Mouse (Mus musculus): ENCODE measurements at regions not wholly inside any gene's neighbourhood (a gene's known extent, or its start where the extent isn't known, plus 50 kb on each side); places are given as distances from the start of the nearest gene placed in this dataset.

DNA sequence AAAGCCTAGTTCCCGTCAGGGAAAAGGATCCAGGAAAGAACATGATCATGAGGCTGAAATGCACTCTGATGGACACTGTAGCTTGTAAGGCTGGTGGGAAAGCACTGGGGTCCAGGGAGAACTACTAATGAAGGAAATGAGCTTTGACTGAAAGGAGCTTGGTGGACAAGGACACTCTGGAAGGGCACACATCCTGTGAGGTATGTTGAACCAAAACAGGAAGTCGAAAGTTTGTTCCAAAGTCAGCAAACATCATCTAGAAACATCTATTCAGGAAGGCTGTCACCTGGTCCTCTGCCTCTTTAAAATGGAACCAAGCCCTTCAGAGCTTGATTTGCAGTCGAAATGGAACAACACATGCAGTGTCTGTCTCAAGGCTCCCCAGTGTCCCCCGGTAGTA lies 143.1 kb downstream of the Hlx start:
- Histone ChIP-seq H3K9me3 (replicated peaks; ENCODE audit: control insufficient read depth, low read length) (no peaks in the 10 kb centered on the region), H3K36me3 (ENCODE audit: control insufficient read depth, insufficient read depth) (no peaks in the 10 kb centered on the region), H3K9ac (ENCODE audit: low read depth, low read length) (no peak overlapping the region), H3K4me2 (ENCODE audit: low read depth, low read length) (no peak overlapping the region), H3K27me3 (ENCODE audit: control insufficient read depth, insufficient read depth, low read depth, low read length) (no peaks in the 10 kb centered on the region), H3K4me1 (ENCODE audit: control insufficient read depth, low read depth, low read length) (no peaks in the 10 kb centered on the region), H3K27ac (ENCODE audit: low read length) (no peak overlapping the region), H3K4me3 (ENCODE audit: low read depth, low read length) (no peak overlapping the region)
- no peak for ATAC-seq (ENCODE audit: low read depth)
- WGBS (ENCODE audit: insufficient replicate concordance): 44% methylated on average over 4 of the region's 4 CpGs

DNA sequence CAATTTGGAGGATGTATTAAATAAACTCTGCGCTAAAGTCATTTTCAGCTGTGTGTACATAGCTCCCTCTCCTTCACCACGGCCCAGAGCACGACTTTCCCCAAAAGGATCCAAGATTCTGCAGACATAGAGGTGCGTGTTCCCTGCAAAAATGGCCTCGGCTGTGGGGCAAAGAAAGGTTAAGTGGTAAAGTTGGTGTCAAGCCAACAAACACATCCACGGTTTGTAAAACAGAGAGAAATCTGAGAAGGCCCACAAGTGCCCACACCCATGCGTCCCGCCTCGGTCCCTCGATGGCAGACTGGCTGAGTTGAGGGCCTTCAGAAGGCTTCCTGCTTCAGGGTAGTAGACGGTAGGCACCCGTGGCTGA lies 147.9 kb downstream of the Hlx start:
- no peaks in the 10 kb centered on the region for H3K27me3 ChIP-seq (ENCODE audit: control insufficient read depth, insufficient read depth, low read depth, low read length)
- H3K27ac ChIP-seq (ENCODE audit: low read length): no peak overlapping the region
- H3K4me3 ChIP-seq (ENCODE audit: low read depth, low read length): no peak overlapping the region
- H3K36me3 ChIP-seq (ENCODE audit: control insufficient read depth, insufficient read depth): no peaks in the 10 kb centered on the region
- H3K4me1 ChIP-seq (ENCODE audit: control insufficient read depth, low read depth, low read length): no peaks in the 10 kb centered on the region
- WGBS (ENCODE audit: insufficient replicate concordance): 75% methylated on average over 12 of the region's 12 CpGs
- ATAC-seq (ENCODE audit: low read depth): no peak
- no peak overlapping the region for H3K9ac ChIP-seq (ENCODE audit: low read depth, low read length)
- H3K4me2 ChIP-seq (ENCODE audit: low read depth, low read length): no peak overlapping the region
- H3K9me3 ChIP-seq (replicated peaks; ENCODE audit: control insufficient read depth, low read length): no peaks in the 10 kb centered on the region

DNA sequence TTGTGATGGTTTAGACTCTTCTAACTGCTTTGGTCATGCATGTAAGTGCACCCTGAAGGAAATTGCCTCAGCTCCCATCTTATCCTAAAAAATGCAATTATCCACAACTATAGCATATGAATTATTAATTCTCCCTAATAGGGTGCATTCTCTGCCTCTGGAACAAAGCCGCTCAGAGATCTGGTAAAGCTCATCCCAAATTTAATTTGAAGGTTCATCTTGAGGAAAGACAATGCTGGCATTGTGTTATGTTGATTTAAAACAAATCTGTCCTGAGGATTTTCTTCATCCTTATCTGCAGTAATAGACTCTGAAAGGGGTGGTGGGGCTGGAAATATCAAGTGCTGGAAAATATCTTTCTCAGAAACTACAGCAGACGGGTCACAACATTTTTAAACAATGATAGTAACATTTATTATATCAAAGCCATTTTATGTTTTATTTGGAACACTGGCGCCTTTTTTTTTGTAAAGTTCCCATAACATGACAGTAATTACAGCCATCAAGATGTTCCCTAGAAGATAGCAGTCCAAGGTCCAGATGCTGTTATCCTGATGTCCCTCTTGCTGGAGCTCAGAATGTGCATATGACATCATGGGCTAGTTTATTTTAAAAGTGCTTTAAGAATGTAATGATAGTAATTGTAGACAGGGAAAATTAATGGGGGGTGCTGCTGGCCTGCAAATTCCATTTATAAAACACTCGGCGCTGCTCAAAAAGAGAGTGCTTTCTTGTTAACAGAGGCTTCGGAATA lies 148.5 kb downstream of the Hlx start:
- H3K4me2 ChIP-seq (ENCODE audit: low read depth, low read length): no peak overlapping the region
- H3K9me3 ChIP-seq (replicated peaks; ENCODE audit: control insufficient read depth, low read length): no peaks in the 10 kb centered on the region
- ATAC-seq (ENCODE audit: low read depth): no peak
- no peak overlapping the region for H3K9ac ChIP-seq (ENCODE audit: low read depth, low read length)
- no peaks in the 10 kb centered on the region for H3K36me3 ChIP-seq (ENCODE audit: control insufficient read depth, insufficient read depth)
- no peaks in the 10 kb centered on the region for H3K4me1 ChIP-seq (ENCODE audit: control insufficient read depth, low read depth, low read length)
- no peaks in the 10 kb centered on the region for H3K27me3 ChIP-seq (ENCODE audit: control insufficient read depth, insufficient read depth, low read depth, low read length)
- H3K27ac ChIP-seq (ENCODE audit: low read length): no peak overlapping the region
- WGBS (ENCODE audit: insufficient replicate concordance): 67% methylated on average over 6 of the region's 6 CpGs
- no peak overlapping the region for H3K4me3 ChIP-seq (ENCODE audit: low read depth, low read length)

DNA sequence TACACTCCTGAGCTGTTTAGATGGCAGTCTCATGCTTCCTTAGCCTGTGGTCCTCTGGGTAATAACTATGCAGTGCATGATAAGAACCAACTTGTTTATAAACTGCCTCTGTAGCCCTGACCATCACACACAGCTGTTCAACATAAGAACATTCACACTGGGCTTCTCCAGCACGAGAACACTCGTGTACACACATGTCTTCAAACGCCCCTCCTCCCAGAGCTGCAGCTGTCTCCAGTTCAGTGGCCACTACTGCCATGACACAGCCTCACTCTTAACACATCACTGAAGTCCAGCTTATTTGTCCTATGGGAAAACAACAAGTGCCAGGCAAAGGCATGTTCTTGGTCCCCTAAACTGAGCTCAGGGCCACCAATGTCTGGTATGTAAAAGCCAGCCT lies 152.9 kb downstream of the Hlx start:
- H3K27ac ChIP-seq (ENCODE audit: low read length): no peak overlapping the region
- no peak for ATAC-seq (ENCODE audit: low read depth)
- 68% methylated on average over 3 of the region's 3 CpGs for WGBS (ENCODE audit: insufficient replicate concordance)

DNA sequence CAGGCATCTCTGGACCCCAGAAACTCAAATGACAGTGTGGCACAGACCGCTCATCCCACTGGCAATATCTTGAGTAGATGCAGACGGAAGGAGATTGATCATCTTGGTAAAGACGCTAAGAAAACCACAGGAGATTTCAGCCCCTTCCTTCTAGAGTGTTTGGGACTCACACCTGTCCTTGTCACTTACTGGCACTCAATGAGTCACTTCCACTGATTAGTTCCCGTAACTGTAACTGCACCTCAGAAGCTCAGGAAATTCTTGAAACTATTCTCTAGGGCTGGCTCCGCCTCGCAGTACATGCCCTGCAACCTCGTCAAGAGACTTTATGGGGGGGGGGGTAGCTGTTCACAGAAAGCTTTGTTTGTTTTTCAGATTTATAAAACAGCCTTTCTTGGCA lies 155.9 kb downstream of the Hlx start:
- WGBS (ENCODE audit: insufficient replicate concordance): 35% methylated on average over 7 of the region's 7 CpGs
- Histone ChIP-seq H3K27ac (ENCODE audit: low read length) (no peak overlapping the region), H3K36me3 (ENCODE audit: control insufficient read depth, insufficient read depth) (no peaks in the 10 kb centered on the region)

More for the DNA sequence above, 152.9 kb downstream of the Hlx start:
- Histone ChIP-seq H3K9ac (ENCODE audit: low read depth, low read length) (no peak overlapping the region), H3K36me3 (ENCODE audit: control insufficient read depth, insufficient read depth) (no peaks in the 10 kb centered on the region), H3K9me3 (replicated peaks; ENCODE audit: control insufficient read depth, low read length) (no peaks in the 10 kb centered on the region), H3K4me3 (ENCODE audit: low read depth, low read length) (no peak overlapping the region), H3K4me1 (ENCODE audit: control insufficient read depth, low read depth, low read length) (no peaks in the 10 kb centered on the region), H3K4me2 (ENCODE audit: low read depth, low read length) (no peak overlapping the region), H3K27me3 (ENCODE audit: control insufficient read depth, insufficient read depth, low read depth, low read length) (no peaks in the 10 kb centered on the region)

DNA sequence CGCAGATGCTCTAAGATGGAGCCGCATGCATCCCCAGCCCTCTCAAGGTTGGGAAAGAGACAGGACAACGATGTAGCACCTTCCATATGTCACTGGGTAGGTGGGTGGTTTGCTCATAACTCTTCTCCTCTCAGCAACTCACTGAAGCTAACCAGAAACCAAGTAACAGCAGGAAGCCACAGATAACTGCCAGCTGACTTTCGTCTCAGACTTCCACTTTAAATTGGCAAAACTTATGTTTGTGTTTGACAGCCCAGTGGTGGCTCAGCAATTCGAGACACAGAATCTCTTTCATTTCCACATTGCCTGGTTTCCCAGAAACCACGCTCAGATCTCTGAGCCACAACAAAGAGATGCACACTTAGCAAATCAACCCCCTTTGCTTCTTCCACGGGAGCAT lies 159.1 kb downstream of the Hlx start:
- WGBS (ENCODE audit: insufficient replicate concordance): 29% methylated on average over 7 of the region's 7 CpGs
- Histone ChIP-seq H3K27ac (ENCODE audit: low read length) (no peak overlapping the region), H3K4me1 (ENCODE audit: control insufficient read depth, low read depth, low read length) (no peaks in the 10 kb centered on the region), H3K4me3 (ENCODE audit: low read depth, low read length) (no peak overlapping the region), H3K27me3 (ENCODE audit: control insufficient read depth, insufficient read depth, low read depth, low read length) (no peaks in the 10 kb centered on the region), H3K36me3 (ENCODE audit: control insufficient read depth, insufficient read depth) (no peaks in the 10 kb centered on the region), H3K9ac (ENCODE audit: low read depth, low read length) (no peak overlapping the region), H3K9me3 (replicated peaks; ENCODE audit: control insufficient read depth, low read length) (no peaks in the 10 kb centered on the region), H3K4me2 (ENCODE audit: low read depth, low read length) (no peak overlapping the region)
- no peak for ATAC-seq (ENCODE audit: low read depth)

More for the DNA sequence above, 155.9 kb downstream of the Hlx start:
- H3K4me1 ChIP-seq (ENCODE audit: control insufficient read depth, low read depth, low read length): no peaks in the 10 kb centered on the region
- H3K9ac ChIP-seq (ENCODE audit: low read depth, low read length): no peak overlapping the region
- H3K27me3 ChIP-seq (ENCODE audit: control insufficient read depth, insufficient read depth, low read depth, low read length): no peaks in the 10 kb centered on the region
- H3K9me3 ChIP-seq (replicated peaks; ENCODE audit: control insufficient read depth, low read length): no peaks in the 10 kb centered on the region
- no peak overlapping the region for H3K4me3 ChIP-seq (ENCODE audit: low read depth, low read length)
- no peak overlapping the region for H3K4me2 ChIP-seq (ENCODE audit: low read depth, low read length)
- no peak for ATAC-seq (ENCODE audit: low read depth)

DNA sequence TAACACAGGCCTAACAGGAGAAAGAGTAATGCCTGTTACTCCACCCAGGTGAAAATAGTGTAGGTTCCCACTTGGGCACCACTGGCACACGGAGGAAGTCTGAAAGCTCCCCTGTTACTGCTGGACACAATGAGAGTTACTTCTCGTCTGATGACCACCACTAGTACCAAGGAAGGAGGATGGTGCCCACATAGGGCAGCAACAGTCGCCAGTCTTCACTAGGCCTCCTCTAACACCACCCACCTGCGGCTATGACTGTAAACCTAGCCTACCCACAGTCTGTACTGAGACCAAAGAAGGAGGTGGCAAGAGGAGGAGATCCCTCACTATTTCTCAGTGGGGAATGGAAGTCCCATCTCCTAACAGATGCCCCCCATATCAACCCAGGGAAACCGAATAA lies 161.7 kb downstream of the Hlx start:
- no peak for ATAC-seq (ENCODE audit: low read depth)
- H3K4me1 ChIP-seq (ENCODE audit: control insufficient read depth, low read depth, low read length): no peaks in the 10 kb centered on the region
- H3K36me3 ChIP-seq (ENCODE audit: control insufficient read depth, insufficient read depth): no peaks in the 10 kb centered on the region
- H3K27ac ChIP-seq (ENCODE audit: low read length): no peak overlapping the region
- WGBS (ENCODE audit: insufficient replicate concordance): 56% methylated on average over 5 of the region's 5 CpGs
- no peaks in the 10 kb centered on the region for H3K27me3 ChIP-seq (ENCODE audit: control insufficient read depth, insufficient read depth, low read depth, low read length)
- H3K4me3 ChIP-seq (ENCODE audit: low read depth, low read length): no peak overlapping the region
- H3K9me3 ChIP-seq (replicated peaks; ENCODE audit: control insufficient read depth, low read length): no peaks in the 10 kb centered on the region
- H3K9ac ChIP-seq (ENCODE audit: low read depth, low read length): no peak overlapping the region
- H3K4me2 ChIP-seq (ENCODE audit: low read depth, low read length): no peak overlapping the region

DNA sequence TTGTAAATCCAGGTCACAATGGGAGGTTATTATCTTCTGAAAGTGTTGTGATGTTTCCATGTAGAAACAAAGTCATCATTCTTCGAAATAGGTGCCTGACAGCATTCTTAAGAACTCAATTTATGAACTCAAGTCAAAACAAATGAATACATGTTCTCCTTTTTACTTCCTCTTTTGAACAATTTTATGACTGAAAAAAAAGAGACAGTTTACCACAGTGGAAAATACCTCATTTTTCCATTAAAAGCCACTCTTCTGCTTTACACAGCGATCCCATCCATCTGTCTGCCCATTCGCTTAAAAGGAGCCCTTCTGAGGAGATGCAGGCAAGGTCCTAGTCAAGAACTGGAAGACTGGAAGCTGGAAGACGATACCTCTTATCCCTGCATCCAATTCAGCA lies 169.5 kb downstream of the Hlx start:
- no peak overlapping the region for H3K4me3 ChIP-seq (ENCODE audit: low read depth, low read length)
- no peak overlapping the region for H3K27ac ChIP-seq (ENCODE audit: low read length)
- WGBS (ENCODE audit: insufficient replicate concordance): 33% methylated on average over 4 of the region's 4 CpGs
- H3K36me3 ChIP-seq (ENCODE audit: control insufficient read depth, insufficient read depth): no peaks in the 10 kb centered on the region
- H3K4me1 ChIP-seq (ENCODE audit: control insufficient read depth, low read depth, low read length): no peaks in the 10 kb centered on the region
- ATAC-seq (ENCODE audit: low read depth): no peak
- no peak overlapping the region for H3K4me2 ChIP-seq (ENCODE audit: low read depth, low read length)
- H3K27me3 ChIP-seq (ENCODE audit: control insufficient read depth, insufficient read depth, low read depth, low read length): no peaks in the 10 kb centered on the region
- H3K9ac ChIP-seq (ENCODE audit: low read depth, low read length): no peak overlapping the region
- H3K9me3 ChIP-seq (replicated peaks; ENCODE audit: control insufficient read depth, low read length): no peaks in the 10 kb centered on the region

DNA sequence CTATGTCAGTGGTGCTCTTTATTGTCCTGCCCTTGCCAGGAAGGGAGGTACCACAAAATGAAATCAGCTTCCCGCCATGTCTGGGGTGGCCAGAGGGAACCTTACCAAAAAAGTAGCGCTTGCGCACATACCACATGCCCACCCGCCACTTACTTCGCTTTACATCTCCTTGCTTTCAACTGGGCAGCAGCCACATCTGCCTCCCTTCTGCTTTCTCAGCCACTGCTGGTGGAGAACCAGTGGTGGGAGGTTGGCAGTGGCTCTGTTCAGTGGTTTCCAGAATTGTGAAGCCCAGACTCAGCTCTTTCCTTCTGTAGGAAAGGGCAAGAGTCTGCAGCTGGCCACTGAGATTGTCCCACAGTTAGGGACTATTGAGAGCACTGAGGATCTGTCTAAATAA lies 170.2 kb downstream of the Hlx start:
- no peaks in the 10 kb centered on the region for H3K36me3 ChIP-seq (ENCODE audit: control insufficient read depth, insufficient read depth)
- H3K4me3 ChIP-seq (ENCODE audit: low read depth, low read length): no peak overlapping the region
- H3K9ac ChIP-seq (ENCODE audit: low read depth, low read length): no peak overlapping the region
- ATAC-seq (ENCODE audit: low read depth): no peak
- no peaks in the 10 kb centered on the region for H3K27me3 ChIP-seq (ENCODE audit: control insufficient read depth, insufficient read depth, low read depth, low read length)
- no peaks in the 10 kb centered on the region for H3K9me3 ChIP-seq (replicated peaks; ENCODE audit: control insufficient read depth, low read length)
- H3K4me1 ChIP-seq (ENCODE audit: control insufficient read depth, low read depth, low read length): no peaks in the 10 kb centered on the region
- H3K4me2 ChIP-seq (ENCODE audit: low read depth, low read length): no peak overlapping the region
- WGBS (ENCODE audit: insufficient replicate concordance): 74% methylated on average over 5 of the region's 5 CpGs
- no peak overlapping the region for H3K27ac ChIP-seq (ENCODE audit: low read length)
